Mouse (Mus musculus) heart, postnatal 0 days (tissue): ENCODE measurements at regions not wholly inside any gene's neighbourhood (a gene's known extent, or its start where the extent isn't known, plus 50 kb on each side); places are given as distances from the start of the nearest gene placed in this dataset.

Experiments used
- CTCF ChIP-seq: IDR thresholded peaks from 2 replicates; pipeline ENCODE4 v1.5.1; 2016; ENCODE audit warnings: antibody characterized with exemption, control low read depth, low read depth
- EP300 ChIP-seq: IDR thresholded peaks from 2 replicates; pipeline ENCODE4 v1.6.1; 2016; ENCODE audit warnings: antibody characterized with exemption, low read depth

GRCm38 (mm10) chr10:95758181-95758580, 84.5 kb downstream of the Gm33543 start:
- TF ChIP-seq CTCF: no peak
- TF ChIP-seq EP300: no peak
